Mouse (Mus musculus) embryonic facial prominence, embryonic 13.5 days (tissue): ENCODE measurements around the gene Irf2. TPM values are rescaled to one million over a fixed set of nuclear protein-coding genes. Genes with fewer than 3 reads are reported as not detected.

Experiments used
- ATAC-seq: fragments of 200-750 bp; cut with Nextera tagmentation; 2 replicates; pipeline ENCODE4 v1.8.0; 2017; ENCODE audit warnings: low read depth; ENCODE audit not compliant: insufficient number of reproducible peaks, insufficient read depth, low FRiP score, low TSS enrichment
- H3K27ac ChIP-seq: fragments of 300-500 bp; sonication (generic); 2 replicates; pipeline ENCODE4 v1.5.1; 2015; ENCODE audit warnings: moderate library complexity, mild to moderate bottlenecking, inconsistent platforms
- H3K27me3 ChIP-seq: fragments of 300-500 bp; sonication (generic); 2 replicates; pipeline ENCODE4 v1.6.1; 2015; ENCODE audit warnings: mild to moderate bottlenecking, inconsistent platforms
- H3K36me3 ChIP-seq: fragments of 300-500 bp; sonication (generic); 2 replicates; pipeline ENCODE4 v1.6.1; 2015; ENCODE audit warnings: mild to moderate bottlenecking, inconsistent platforms
- H3K4me1 ChIP-seq: fragments of 300-500 bp; sonication (generic); 2 replicates; pipeline ENCODE4 v1.6.1; 2015; ENCODE audit warnings: inconsistent platforms
- H3K4me2 ChIP-seq: fragments of 300-500 bp; sonication (generic); 2 replicates; pipeline ENCODE4 v1.6.1; 2015; ENCODE audit warnings: moderate library complexity, mild to moderate bottlenecking, inconsistent platforms
- H3K4me3 ChIP-seq: fragments of 300-500 bp; sonication (generic); 2 replicates; pipeline ENCODE4 v1.5.1; 2015; ENCODE audit warnings: mild to moderate bottlenecking, inconsistent platforms
- H3K9ac ChIP-seq: fragments of 300-500 bp; sonication (generic); 2 replicates; pipeline ENCODE4 v1.6.1; 2015; ENCODE audit warnings: mild to moderate bottlenecking, inconsistent platforms
- H3K9me3 ChIP-seq: fragments of 300-500 bp; sonication (generic); 2 replicates; pipeline ENCODE4 v1.6.1; 2016; ENCODE audit warnings: inconsistent platforms
- WGBS: fragments of 180-500 bp; shearing (Covaris S2); methylation state at CpG from one replicate; pipeline ENCODE4 v1.1.7; 2015; ENCODE audit warnings: mixed read lengths; 5-methylcytosine and 5-hydroxymethylcytosine counted together
- polyA plus RNA-seq: library from polyadenylated mRNA; unstranded; fragments of >200 nt; fragmentation: Nextera tagmentation; extraction: Ambion mirVana; gene quantifications from 2 replicates; pipeline ENCODE4 v1.2.1, GENCODE M21; 2015

Gene Irf2
- 27.1 and 30.0 TPM in 2 replicates for polyA plus RNA-seq

DNA sequence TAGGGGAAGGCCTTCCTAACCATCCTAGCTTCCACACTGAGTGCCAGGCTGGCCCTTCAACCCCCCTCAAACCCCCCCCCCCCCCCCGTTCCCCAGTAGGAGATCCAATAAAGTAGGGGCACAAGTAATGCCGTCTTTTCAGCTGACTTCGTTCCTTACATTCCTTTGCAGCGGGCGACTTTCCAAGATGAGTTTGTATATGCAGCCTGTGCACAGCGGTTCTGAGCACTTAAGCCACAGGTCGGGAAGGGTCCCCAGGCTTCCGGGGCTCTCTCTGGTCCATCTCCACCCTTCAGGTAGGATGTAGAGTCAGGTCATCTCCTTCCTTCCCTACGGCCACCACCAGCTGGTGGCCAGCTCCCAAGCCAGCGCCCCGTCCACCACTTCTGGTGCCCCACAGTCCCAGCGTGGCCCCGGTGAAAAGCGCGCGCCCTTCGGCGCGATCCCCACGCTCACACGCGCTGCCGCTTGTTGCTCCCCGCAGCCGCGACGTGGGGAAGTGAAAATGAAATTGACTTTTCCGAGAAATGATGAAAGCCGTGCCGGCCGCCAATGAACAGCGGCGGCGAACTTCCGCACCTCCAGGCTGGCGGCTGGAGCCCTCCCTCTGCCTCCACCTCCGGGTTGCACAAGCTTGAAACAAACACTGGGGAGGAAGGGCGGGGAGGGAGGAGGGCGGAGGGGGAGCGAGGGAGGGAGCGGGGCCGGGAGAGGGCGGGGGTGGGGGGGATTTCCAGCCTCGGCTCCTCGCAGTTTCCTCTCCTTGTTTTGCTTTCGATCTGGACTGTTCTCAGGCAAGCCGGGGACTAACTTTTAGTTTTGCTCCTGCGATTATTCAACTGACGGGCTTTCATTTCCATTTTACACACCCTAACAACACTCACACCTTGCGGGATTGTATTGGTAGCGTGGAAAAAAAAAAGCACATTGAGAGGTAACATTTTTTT is at the start of gene Irf2:
Gene Irf2, plus strand, starts transcription at position 730 of the 947 bp plus-strand sequence.
- peaks cover 26% of the 10 kb centered on the region for H3K4me1 ChIP-seq
- H3K27ac ChIP-seq: peak within 1 kb of the TSS; percentile 93
- H3K27me3 ChIP-seq: no peaks in the 10 kb centered on the region
- peak within 1 kb of the TSS; percentile 96 for H3K4me3 ChIP-seq
- under 1% methylated on average over 45 of the region's 51 CpGs for WGBS
- no peaks in the 10 kb centered on the region; the same call in 1 of the 2 replicates for H3K36me3 ChIP-seq
- H3K9me3 ChIP-seq: peaks cover 4% of the 10 kb centered on the region; the same call in 1 of the 2 replicates
- peak; percentile 80 for ATAC-seq
- H3K9ac ChIP-seq: peak within 1 kb of the TSS; percentile 99
- peak within 1 kb of the TSS; percentile 81 for H3K4me2 ChIP-seq

DNA sequence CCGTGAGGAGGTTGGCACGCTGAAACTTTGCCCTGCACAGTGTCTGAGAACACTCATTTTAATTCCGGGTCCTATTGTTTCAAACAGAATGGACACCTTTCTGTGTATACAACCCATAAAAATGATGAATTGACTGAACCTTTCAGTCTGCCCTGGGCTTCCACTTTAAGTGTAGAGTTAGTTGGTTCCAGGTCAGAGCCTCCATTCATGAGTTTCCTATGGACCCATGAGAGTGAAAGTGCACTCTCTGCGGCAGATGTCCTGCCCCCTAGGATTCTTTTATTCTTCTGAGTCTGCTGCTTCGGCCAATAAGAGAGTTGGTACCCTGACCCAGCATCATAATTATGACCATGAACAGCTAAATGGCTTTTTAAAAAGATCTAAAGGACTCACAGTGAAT is 49.4 kb upstream of the Irf2 start:
- Histone ChIP-seq H3K27me3 (no peaks in the 10 kb centered on the region; the same call in 1 of the 2 replicates), H3K4me1 (no peaks in the 10 kb centered on the region), H3K4me2 (no peak overlapping the region), H3K36me3 (no peaks in the 10 kb centered on the region), H3K27ac (no peak overlapping the region), H3K4me3 (no peak overlapping the region), H3K9me3 (no peaks in the 10 kb centered on the region), H3K9ac (no peak overlapping the region)
- ATAC-seq: no peak
- 72% methylated on average over 5 of the region's 5 CpGs for WGBS

DNA sequence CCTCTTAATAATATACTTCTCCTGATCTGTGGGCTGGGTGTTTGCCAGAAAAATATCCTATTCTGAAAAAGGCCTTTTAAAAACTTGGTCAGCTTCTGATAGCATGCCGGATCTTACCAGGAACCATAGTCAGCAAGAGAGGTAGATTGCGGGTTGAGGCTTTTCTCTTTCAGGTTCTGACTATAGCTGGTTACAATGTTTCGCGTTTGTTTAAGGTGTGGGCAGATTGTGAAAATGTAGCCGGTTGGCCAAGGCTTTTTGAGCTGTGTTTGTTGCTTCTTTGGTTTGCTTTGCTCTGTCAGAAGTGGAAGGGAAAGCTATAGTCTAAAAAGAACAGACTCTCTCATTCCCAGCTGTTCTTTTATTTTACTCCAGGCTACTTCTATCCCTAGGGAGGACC is 49.0 kb upstream of the Irf2 start:
- Histone ChIP-seq H3K9me3 (no peaks in the 10 kb centered on the region), H3K9ac (no peak overlapping the region), H3K4me1 (no peaks in the 10 kb centered on the region), H3K27ac (no peak overlapping the region), H3K27me3 (no peaks in the 10 kb centered on the region; the same call in 1 of the 2 replicates), H3K36me3 (no peaks in the 10 kb centered on the region), H3K4me3 (no peak overlapping the region), H3K4me2 (no peak overlapping the region)
- ATAC-seq: no peak
- 81% methylated on average over 5 of the region's 5 CpGs for WGBS

DNA sequence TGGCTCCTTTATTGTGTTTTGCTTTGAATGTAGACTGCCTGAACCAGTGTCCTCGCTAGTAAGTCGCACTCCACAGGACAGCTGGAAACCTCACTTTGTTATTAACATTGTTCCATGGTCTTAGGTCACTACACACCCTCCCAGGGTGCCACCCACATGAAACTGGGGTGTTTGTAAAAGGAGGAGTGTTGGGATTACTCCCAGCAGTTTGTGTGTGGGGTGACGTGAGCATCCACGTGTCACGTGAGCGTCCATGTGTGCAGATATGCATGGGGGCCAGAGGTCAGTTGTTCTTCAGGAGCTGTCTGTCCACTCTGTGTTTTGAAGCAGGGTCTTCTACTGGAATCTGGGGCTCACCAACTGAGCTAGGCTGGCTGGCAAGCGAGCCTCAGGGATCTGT is 48.2 kb upstream of the Irf2 start:
- Histone ChIP-seq H3K4me3 (no peak overlapping the region), H3K27ac (no peak overlapping the region), H3K4me2 (no peak overlapping the region), H3K9ac (no peak overlapping the region), H3K4me1 (peaks cover under 1% of the 10 kb centered on the region), H3K27me3 (no peaks in the 10 kb centered on the region; the same call in 1 of the 2 replicates), H3K36me3 (no peaks in the 10 kb centered on the region), H3K9me3 (no peaks in the 10 kb centered on the region)
- no peak for ATAC-seq
- 83% methylated on average over 7 of the region's 7 CpGs for WGBS

DNA sequence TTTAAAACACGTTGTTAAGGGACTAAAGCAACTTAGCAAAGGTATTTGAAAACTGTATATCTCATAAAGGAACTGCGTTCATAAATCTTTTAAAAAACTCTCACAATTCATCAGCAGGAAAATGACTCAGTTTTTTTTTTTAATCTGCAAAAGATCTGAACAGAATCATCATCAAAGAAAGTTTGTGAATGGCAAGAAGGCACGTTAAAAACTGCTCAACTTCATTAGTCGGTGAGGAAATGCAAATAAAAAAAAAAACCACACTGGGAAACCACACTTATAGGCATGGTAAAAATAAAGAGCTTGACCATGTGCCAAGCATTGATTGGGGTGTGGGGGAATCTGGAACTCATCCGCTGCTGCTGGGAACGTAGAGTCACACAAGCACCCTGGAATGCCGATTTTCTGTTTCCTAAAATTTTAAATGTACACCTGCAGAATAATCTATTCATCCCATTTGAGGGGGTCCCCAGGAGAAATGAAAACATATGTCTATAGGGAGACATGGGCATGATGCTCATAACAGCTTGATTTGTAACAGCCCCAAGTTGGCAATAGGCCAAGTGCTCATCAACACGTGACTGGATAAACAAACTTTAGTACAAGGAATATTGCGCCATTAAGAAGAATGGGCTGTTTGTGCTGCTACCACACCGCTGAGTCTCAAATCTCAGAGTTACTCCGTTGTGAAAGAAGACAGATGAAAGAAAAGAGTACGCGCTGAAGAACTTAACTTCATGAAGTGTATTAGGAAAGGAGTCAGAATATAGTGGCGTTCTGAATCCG is 43.1 kb upstream of the Irf2 start:
- 43% methylated on average over 15 of the region's 15 CpGs for WGBS
- peaks cover 23% of the 10 kb centered on the region for H3K4me1 ChIP-seq
- no peaks in the 10 kb centered on the region for H3K9me3 ChIP-seq
- H3K4me2 ChIP-seq: peak overlapping the region; percentile 5; the same call in 1 of the 2 replicates
- no peak overlapping the region for H3K9ac ChIP-seq
- no peaks in the 10 kb centered on the region; the same call in 1 of the 2 replicates for H3K27me3 ChIP-seq
- H3K36me3 ChIP-seq: no peaks in the 10 kb centered on the region
- no peak overlapping the region for H3K27ac ChIP-seq
- no peak overlapping the region for H3K4me3 ChIP-seq
- no peak for ATAC-seq

DNA sequence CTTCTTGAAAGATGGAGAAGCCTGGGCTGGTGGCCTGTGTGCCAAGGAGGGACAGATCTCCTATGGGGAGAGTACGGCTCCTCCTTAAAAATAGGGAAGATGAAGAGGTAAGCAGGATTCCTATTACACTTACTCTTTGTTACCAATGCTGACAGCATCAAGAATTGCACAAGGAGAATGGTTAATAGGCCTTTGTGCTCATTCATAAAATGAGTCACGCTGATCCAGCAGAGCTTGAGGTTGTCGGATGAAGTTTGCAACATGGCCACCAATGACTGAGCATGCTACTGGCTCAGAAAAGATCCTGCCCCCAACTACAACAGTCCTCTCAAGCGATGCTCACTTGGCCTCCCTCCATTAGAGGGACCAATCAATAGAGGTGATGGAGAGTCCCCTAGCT is 42.0 kb upstream of the Irf2 start:
- 89% methylated on average over 4 of the region's 4 CpGs for WGBS

DNA sequence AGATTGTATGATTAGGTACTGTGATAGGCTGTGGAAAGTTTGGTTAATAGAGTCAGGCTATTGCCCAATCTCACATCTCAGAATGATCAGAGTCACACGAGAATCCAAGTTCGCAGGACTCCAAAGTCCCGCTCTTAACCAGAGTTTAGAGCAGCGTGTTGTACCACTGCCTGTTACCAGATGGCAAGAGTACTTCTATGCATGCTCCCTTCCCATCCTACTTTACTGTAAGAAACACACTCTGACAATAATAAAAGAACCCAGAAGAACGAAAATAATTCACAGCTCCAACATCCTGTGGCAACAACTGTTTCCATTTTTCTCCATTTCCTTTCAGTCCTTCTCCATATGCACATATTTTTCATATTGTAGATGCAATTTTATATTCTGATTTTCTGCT is 41.4 kb upstream of the Irf2 start:
- Histone ChIP-seq H3K27me3 (no peaks in the 10 kb centered on the region), H3K4me2 (no peak overlapping the region), H3K4me1 (peaks cover 23% of the 10 kb centered on the region), H3K36me3 (no peaks in the 10 kb centered on the region), H3K27ac (peak overlapping the region; percentile 75), H3K4me3 (no peak overlapping the region), H3K9me3 (no peaks in the 10 kb centered on the region), H3K9ac (no peak overlapping the region)
- 53% methylated on average over 5 of the region's 5 CpGs for WGBS
- ATAC-seq: no peak

More for the DNA sequence above, 42.0 kb upstream of the Irf2 start:
- H3K4me1 ChIP-seq: peaks cover 23% of the 10 kb centered on the region
- H3K27me3 ChIP-seq: no peaks in the 10 kb centered on the region; the same call in 1 of the 2 replicates
- H3K9me3 ChIP-seq: no peaks in the 10 kb centered on the region
- H3K27ac ChIP-seq: peak overlapping the region; percentile 75
- no peak overlapping the region for H3K9ac ChIP-seq
- no peak for ATAC-seq
- H3K4me3 ChIP-seq: no peak overlapping the region
- H3K36me3 ChIP-seq: no peaks in the 10 kb centered on the region
- no peak overlapping the region for H3K4me2 ChIP-seq

DNA sequence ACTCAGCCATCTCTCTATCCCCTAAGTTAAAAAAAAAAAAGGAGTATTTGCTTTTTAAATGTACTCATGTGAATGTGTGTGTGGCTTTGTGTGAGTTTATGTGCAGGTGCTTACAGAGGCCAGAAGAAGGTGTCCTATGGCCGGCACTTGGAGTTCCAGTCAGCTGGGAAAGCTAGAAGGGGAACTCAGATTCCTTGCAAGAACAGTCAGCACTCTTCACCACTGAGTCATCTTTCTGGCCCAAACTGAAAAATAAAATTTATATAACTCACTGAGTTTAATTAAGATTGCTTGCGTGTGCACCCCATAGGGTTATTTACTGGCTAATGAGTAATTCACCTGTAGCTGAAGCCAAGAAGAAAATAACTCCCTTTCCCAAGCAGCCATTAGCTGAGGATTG is 34.4 kb upstream of the Irf2 start:
- WGBS: 92% methylated on average over 2 of the region's 2 CpGs
- Histone ChIP-seq H3K4me3 (no peak overlapping the region), H3K27ac (no peak overlapping the region), H3K4me2 (no peak overlapping the region), H3K27me3 (no peaks in the 10 kb centered on the region), H3K4me1 (0 out of 2 replicates have a peak, but pooled peaks cover 4% of the 10 kb centered on the region), H3K9me3 (no peaks in the 10 kb centered on the region), H3K9ac (no peak overlapping the region), H3K36me3 (no peaks in the 10 kb centered on the region)
- no peak for ATAC-seq

DNA sequence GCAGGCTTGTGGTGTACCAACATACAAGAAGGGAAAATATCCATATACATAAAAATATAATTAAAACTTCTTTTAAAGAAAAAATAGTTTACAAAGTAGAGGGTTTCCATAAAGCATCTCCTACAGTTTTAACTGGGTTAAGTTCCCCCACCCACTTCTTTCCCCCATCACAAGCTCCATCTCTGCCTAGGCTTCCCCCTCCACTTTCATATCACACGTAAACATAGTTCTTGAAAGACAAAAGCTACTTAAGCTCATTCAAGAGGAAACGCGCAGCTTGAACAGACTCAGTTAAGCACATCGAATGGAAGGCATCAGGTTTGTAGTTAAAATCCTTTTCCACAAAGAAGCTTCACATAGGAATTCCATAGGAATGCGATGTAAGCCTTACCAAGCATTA is 32.8 kb upstream of the Irf2 start:
- 68% methylated on average over 5 of the region's 5 CpGs for WGBS
- ATAC-seq: no peak
- Histone ChIP-seq H3K4me1 (no peaks in the 10 kb centered on the region), H3K4me2 (no peak overlapping the region), H3K9me3 (no peaks in the 10 kb centered on the region), H3K4me3 (no peak overlapping the region), H3K27me3 (no peaks in the 10 kb centered on the region), H3K36me3 (no peaks in the 10 kb centered on the region), H3K27ac (no peak overlapping the region), H3K9ac (no peak overlapping the region)

DNA sequence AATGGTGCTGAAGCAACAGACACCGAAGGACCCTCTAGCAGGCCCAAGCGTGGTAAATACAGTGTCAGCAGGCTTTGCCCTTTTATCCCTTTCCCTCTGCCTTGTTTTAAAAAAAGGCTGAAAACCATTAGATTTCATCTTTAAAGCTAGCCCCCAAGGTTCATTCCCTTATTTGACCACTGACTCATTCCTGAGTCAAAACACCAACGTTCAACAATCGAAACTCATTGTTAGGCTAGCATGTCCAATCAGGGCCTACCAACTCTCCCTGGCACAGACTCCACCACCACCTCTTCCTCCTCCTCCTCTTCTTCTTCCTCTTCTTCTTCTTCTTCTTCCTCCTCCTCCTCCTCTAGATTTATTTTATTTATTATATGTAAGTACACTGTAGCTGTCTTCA is 30.2 kb upstream of the Irf2 start:
- H3K9me3 ChIP-seq: no peaks in the 10 kb centered on the region
- no peak overlapping the region for H3K9ac ChIP-seq
- 87% methylated on average over 4 of the region's 4 CpGs for WGBS
- no peak for ATAC-seq
- no peaks in the 10 kb centered on the region for H3K36me3 ChIP-seq
- H3K4me1 ChIP-seq: peaks cover 4% of the 10 kb centered on the region
- H3K27ac ChIP-seq: no peak overlapping the region
- H3K4me3 ChIP-seq: no peak overlapping the region
- no peak overlapping the region for H3K4me2 ChIP-seq
- H3K27me3 ChIP-seq: no peaks in the 10 kb centered on the region

DNA sequence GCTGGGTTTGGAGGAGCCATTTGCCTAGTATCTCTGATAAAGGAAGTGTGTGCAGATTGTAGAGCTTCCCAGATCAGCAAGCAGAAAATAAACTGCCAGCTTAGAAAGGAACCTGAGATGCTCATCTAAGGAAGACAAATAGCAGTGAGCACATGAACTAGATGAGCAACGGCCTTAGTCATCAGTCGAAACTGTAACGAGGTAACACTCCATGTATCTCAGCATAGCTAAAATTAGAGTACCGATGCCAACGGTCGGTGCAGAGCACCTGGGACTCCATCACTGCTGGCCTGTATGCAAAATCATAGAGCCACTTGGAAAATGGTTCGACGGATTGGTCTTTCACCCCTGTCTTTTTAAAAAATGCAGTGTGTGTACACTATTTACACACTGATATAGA is 29.2 kb upstream of the Irf2 start:
- Histone ChIP-seq H3K9me3 (no peaks in the 10 kb centered on the region), H3K4me3 (no peak overlapping the region), H3K9ac (no peak overlapping the region), H3K4me1 (peaks cover 8% of the 10 kb centered on the region), H3K36me3 (no peaks in the 10 kb centered on the region), H3K27me3 (no peaks in the 10 kb centered on the region), H3K27ac (no peak overlapping the region), H3K4me2 (no peak overlapping the region)
- ATAC-seq: no peak
- WGBS: 90% methylated on average over 8 of the region's 8 CpGs
